Mouse (Mus musculus) forebrain, postnatal 0 days (tissue): Measurements from ENCODE around the gene Nrde2. TPM values are rescaled to one million over a fixed set of nuclear protein-coding genes. Genes with fewer than 3 reads are reported as not detected.

Source experiments
- ATAC-seq: fragments of 200-750 bp; cut with Nextera tagmentation; 2 replicates; pipeline ENCODE4 v1.8.0; 2017; ENCODE audit warnings: mild to moderate bottlenecking, moderate library complexity
- DNase-seq: peaks from one replicate; pipeline ENCODE4 v3.0.0-alpha.2; 2015
- H3K27ac ChIP-seq: fragments of 300-500 bp; sonication (generic); 2 replicates; pipeline ENCODE4 v1.5.1; 2014; ENCODE audit warnings: low read depth, mild to moderate bottlenecking, antibody characterized with exemption, low read length, moderate library complexity, mixed read lengths
- H3K27me3 ChIP-seq: fragments of 300-500 bp; sonication (generic); 2 replicates; pipeline ENCODE4 v1.6.1; 2014; ENCODE audit warnings: mild to moderate bottlenecking, low read length, mixed read lengths; ENCODE audit not compliant: insufficient read depth
- H3K36me3 ChIP-seq: fragments of 300-500 bp; sonication (generic); 2 replicates; pipeline ENCODE4 v1.6.1; 2014; ENCODE audit warnings: mild to moderate bottlenecking, moderate library complexity; ENCODE audit not compliant: insufficient read depth
- H3K4me1 ChIP-seq: fragments of 300-500 bp; sonication (generic); 2 replicates; pipeline ENCODE4 v1.6.1; 2014; ENCODE audit warnings: antibody characterized with exemption; ENCODE audit not compliant: insufficient read depth
- H3K4me2 ChIP-seq: fragments of 300-500 bp; sonication (generic); 2 replicates; pipeline ENCODE4 v1.6.1; 2014; ENCODE audit warnings: low read depth, mild to moderate bottlenecking, moderate library complexity
- H3K4me3 ChIP-seq: fragments of 300-500 bp; sonication (generic); 2 replicates; pipeline ENCODE4 v1.5.1; 2014; ENCODE audit warnings: low read depth, low read length, mixed read lengths
- H3K9ac ChIP-seq: fragments of 300-500 bp; sonication (generic); 2 replicates; pipeline ENCODE4 v1.6.1; 2014; ENCODE audit warnings: mild to moderate bottlenecking
- H3K9me3 ChIP-seq: fragments of 300-500 bp; sonication (generic); 2 replicates; pipeline ENCODE4 v1.6.1; 2016; ENCODE audit warnings: low read length
- CTCF ChIP-seq: sonication (generic); IDR thresholded peaks from 2 replicates; pipeline ENCODE4 v1.5.1; 2016; ENCODE audit warnings: antibody characterized with exemption, control low read depth, low read depth
- WGBS: fragments of 180-500 bp; shearing (Covaris S2); extraction: QIAGEN DNeasy Blood & Tissue Kit; methylation state at CpG from one replicate; pipeline ENCODE4 v1.1.7; 2014; 5-methylcytosine and 5-hydroxymethylcytosine counted together
- polyA plus RNA-seq: library from polyadenylated mRNA; unstranded; fragments of >200 nt; fragmentation: Nextera tagmentation; extraction: Ambion mirVana; gene quantifications from 2 replicates; pipeline ENCODE4 v1.2.1, GENCODE M21; 2015
- total RNA-seq: library from RNA; depleted of rRNA; stranded (reverse); fragments of >200 nt; gene quantifications from 2 replicates; pipeline ENCODE4 v1.2.3, GENCODE M21; 2014; rRNA removed

Gene Nrde2
- total and polyA plus RNA-seq, 2 experiments from 2014 or later: 13.3 to 25.1 TPM

GRCm38 (mm10) chr12:100090750-100091149 is 68.7 kb downstream of the Nrde2 start:
- no peak for DNase-seq
- H3K9me3 ChIP-seq: no peaks in the 10 kb centered on the region
- H3K36me3 ChIP-seq: no peaks in the 10 kb centered on the region
- H3K27me3 ChIP-seq: no peaks in the 10 kb centered on the region
- no peak overlapping the region for H3K27ac ChIP-seq
- WGBS: 88% methylated on average over 4 of the region's 4 CpGs
- no peaks in the 10 kb centered on the region for H3K4me1 ChIP-seq
- no peak overlapping the region for H3K4me2 ChIP-seq
- no peak for ATAC-seq
- no peak overlapping the region for H3K4me3 ChIP-seq
- TF ChIP-seq CTCF: no peak
- H3K9ac ChIP-seq: no peak overlapping the region

DNA sequence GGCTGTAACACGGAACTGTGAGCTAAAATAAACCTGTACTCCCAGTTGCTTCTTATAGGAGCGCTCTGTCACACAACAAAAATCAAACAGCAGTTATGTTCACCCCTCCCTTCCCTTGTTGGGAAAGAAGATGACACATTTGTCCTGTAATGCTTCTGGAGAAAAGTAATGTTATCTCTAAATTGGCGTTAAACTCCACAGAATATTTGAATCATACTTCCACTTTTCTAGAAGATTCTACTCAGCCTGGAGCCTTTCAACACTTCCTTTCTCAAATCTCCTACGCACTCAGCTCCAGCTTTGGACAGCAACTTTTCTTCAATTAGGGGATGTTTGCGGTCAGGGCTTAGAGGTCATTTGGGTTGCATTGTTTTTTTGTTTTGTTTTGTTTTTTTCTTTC is 70.2 kb downstream of the Nrde2 start:
- Histone ChIP-seq H3K4me1 (no peaks in the 10 kb centered on the region), H3K36me3 (no peaks in the 10 kb centered on the region), H3K9me3 (no peaks in the 10 kb centered on the region), H3K4me3 (no peak overlapping the region), H3K27ac (no peak overlapping the region), H3K9ac (no peak overlapping the region), H3K4me2 (no peak overlapping the region), H3K27me3 (no peaks in the 10 kb centered on the region)
- DNase-seq (no peak), ATAC-seq (no peak)
- 86% methylated on average over 5 of the region's 5 CpGs for WGBS
- TF ChIP-seq CTCF: no peak

DNA sequence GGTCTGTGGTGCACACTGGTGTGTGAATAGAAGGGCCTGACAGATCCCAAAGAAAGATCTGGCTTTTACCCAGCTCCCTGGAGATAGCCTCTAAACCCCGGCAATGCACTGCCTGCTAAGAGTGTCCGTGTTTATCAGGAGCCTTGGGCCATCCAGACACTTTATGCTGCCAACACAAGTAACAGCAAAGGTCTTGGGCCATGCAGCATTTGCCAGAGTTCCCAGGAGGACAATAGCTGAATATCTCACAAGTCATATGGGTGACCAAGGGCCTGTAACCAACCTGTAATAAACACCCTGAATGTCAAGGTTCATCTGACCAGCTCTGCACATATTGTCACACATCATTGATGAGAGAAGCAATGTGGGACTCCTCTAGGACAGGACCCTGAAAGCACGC is 71.4 kb downstream of the Nrde2 start:
- 82% methylated on average over 3 of the region's 3 CpGs for WGBS
- Histone ChIP-seq H3K9me3 (no peaks in the 10 kb centered on the region), H3K36me3 (no peaks in the 10 kb centered on the region), H3K9ac (no peak overlapping the region), H3K4me2 (no peak overlapping the region), H3K4me1 (no peaks in the 10 kb centered on the region), H3K27me3 (no peaks in the 10 kb centered on the region), H3K4me3 (no peak overlapping the region), H3K27ac (no peak overlapping the region)
- no peak for TF ChIP-seq CTCF
- DNase-seq (no peak), ATAC-seq (no peak)

- no peak for TF ChIP-seq CTCF
- ATAC-seq: no peak
- Histone ChIP-seq H3K27me3 (no peaks in the 10 kb centered on the region), H3K4me2 (no peak overlapping the region), H3K4me3 (no peak overlapping the region), H3K36me3 (no peaks in the 10 kb centered on the region), H3K9ac (no peak overlapping the region), H3K4me1 (no peaks in the 10 kb centered on the region), H3K9me3 (no peaks in the 10 kb centered on the region), H3K27ac (no peak overlapping the region)
- DNase-seq: no peak
- 84% methylated on average over 8 of the region's 8 CpGs for WGBS
Measured at GRCm38 (mm10) chr12:100079636-100080286, 79.7 kb downstream of the Nrde2 start.

DNA sequence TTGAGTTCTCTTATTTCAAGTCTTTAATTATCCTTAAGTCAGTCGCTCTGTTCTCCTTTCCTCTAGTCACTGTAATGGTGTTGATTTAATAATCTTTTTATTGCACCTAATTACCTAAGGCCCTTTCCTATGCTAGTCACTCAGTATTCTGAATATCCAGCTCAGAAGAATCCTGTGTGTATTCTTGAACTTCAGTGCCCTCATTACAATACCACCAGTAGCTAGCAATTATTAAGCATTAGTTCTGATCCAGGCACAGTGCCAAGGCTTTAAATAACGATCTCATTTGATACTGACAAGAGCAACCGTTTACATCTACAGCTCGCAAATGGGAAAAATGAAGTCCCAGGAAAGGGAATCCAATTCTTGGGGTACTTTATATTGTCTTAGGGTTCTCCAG is 83.7 kb downstream of the Nrde2 start:
- peak; percentile 74; the same call in 1 of the 2 replicates for ATAC-seq
- H3K27ac ChIP-seq: no peak overlapping the region
- 19% methylated on average over 4 of the region's 4 CpGs for WGBS

More for the DNA sequence above, 83.7 kb downstream of the Nrde2 start:
- H3K9ac ChIP-seq: no peak overlapping the region
- no peak overlapping the region for H3K4me2 ChIP-seq
- no peaks in the 10 kb centered on the region for H3K9me3 ChIP-seq
- H3K4me3 ChIP-seq: no peak overlapping the region
- no peaks in the 10 kb centered on the region for H3K27me3 ChIP-seq
- H3K36me3 ChIP-seq: no peaks in the 10 kb centered on the region
- peak; percentile 64 for DNase-seq
- no peaks in the 10 kb centered on the region for H3K4me1 ChIP-seq
- no peak for TF ChIP-seq CTCF

Other genes with a start within 250 kb of the Nrde2 start
- 3.2 and 4.3 TPM in 2 replicates for gene Kcnk13, start 195.2 kb downstream of the Nrde2 start, total RNA-seq
- gene Kcnk13, start 195.2 kb downstream of the Nrde2 start, polyA plus RNA-seq: 1.4 and 2.5 TPM in 2 replicates
- gene Psmc1, start 49.5 kb downstream of the Nrde2 start, total RNA-seq: 152 and 176 TPM in 2 replicates
- 281 and 298 TPM in 2 replicates for gene Psmc1, start 49.5 kb downstream of the Nrde2 start, polyA plus RNA-seq
- 1,041 and 1,060 TPM in 2 replicates for gene Calm1, start 39.8 kb upstream of the Nrde2 start, total RNA-seq
- gene Calm1, start 39.8 kb upstream of the Nrde2 start, polyA plus RNA-seq: 4,009 and 4,204 TPM in 2 replicates